Mouse (Mus musculus) CH12.LX (cell line): ENCODE data around the gene Mrpl2. TPM values are rescaled to one million over a fixed set of nuclear protein-coding genes. Genes with fewer than 3 reads are reported as not detected.

Experiments
- DNase-seq: peaks from one replicate; pipeline ENCODE4 v3.0.0-alpha.2; 2013; ENCODE audit errors: extremely low read depth
- H3K27ac ChIP-seq: 2 replicates; pipeline ENCODE4 v1.5.1; 2012; ENCODE audit warnings: low read depth, mild to moderate bottlenecking, control low read depth, moderate library complexity; ENCODE audit not compliant: insufficient read depth
- H3K27me3 ChIP-seq: replicated peaks from 2 replicates; pipeline ENCODE3; 2012; ENCODE audit warnings: inconsistent platforms
- H3K36me3 ChIP-seq, 2 experiments: replicated peaks in 1 of 2; 2 replicates each; pipeline versions ENCODE3 to v1.6.1; 2012; ENCODE audit warnings: inconsistent platforms in 1 of 2, low read length in 1 of 2, mild to moderate bottlenecking in 1 of 2, mixed read lengths in 1 of 2, moderate library complexity in 1 of 2; ENCODE audit not compliant: control insufficient read depth in 1 of 2, insufficient read depth in 1 of 2
- H3K4me1 ChIP-seq, 2 experiments: 2 replicates each; pipeline ENCODE4 v1.6.1; 2012; ENCODE audit warnings: inconsistent platforms in 1 of 2, moderate library complexity in 1 of 2; ENCODE audit not compliant: insufficient read depth in 2 of 2, control insufficient read depth in 1 of 2
- H3K4me2 ChIP-seq: 2 replicates; pipeline ENCODE4 v1.6.1; 2012; ENCODE audit warnings: low read depth, mild to moderate bottlenecking, control low read depth; ENCODE audit not compliant: poor library complexity, insufficient read depth, severe bottlenecking
- H3K4me3 ChIP-seq, 3 experiments: fragments of 150-350 bp in 1 of 3; sonication (generic) in 1 of 3; replicated peaks in 1 of 3; 2 replicates each; pipeline versions ENCODE3 to v1.5.1; 2011 to 2012; ENCODE audit warnings: low read depth in 2 of 3, low read length in 2 of 3, mild to moderate bottlenecking in 2 of 3, moderate library complexity in 2 of 3, control low read depth in 1 of 3, improper control_type of control experiment in 1 of 3, inconsistent platforms in 1 of 3, mixed read lengths in 1 of 3; ENCODE audit not compliant: poor library complexity in 1 of 3
- H3K79me2 ChIP-seq: replicated peaks from 2 replicates; pipeline ENCODE4 v1.6.1; 2012; ENCODE audit warnings: mild to moderate bottlenecking, moderate library complexity; ENCODE audit not compliant: control insufficient read depth, poor library complexity, insufficient read depth, severe bottlenecking; ENCODE audit errors: extremely low read depth
- H3K9ac ChIP-seq: 2 replicates; pipeline ENCODE4 v1.6.1; 2012; ENCODE audit warnings: low read depth, mild to moderate bottlenecking, control low read depth, moderate library complexity; ENCODE audit not compliant: insufficient read depth
- H3K9me3 ChIP-seq: replicated peaks from 2 replicates; pipeline ENCODE3; 2012; ENCODE audit warnings: low read length, inconsistent platforms, mixed read lengths
- CHD1 ChIP-seq: IDR thresholded peaks from 2 replicates; pipeline ENCODE4 v1.6.1; 2012; ENCODE audit warnings: low read depth, low read length, improper control_type of control experiment, inconsistent platforms
- CTCF ChIP-seq, 2 experiments: IDR thresholded peaks in 1 of 2; conservative IDR thresholded peaks in 1 of 2; 2 replicates each; pipeline ENCODE4 v1.5.1; 2011 to 2012; ENCODE audit warnings: low read depth in 2 of 2, low read length in 2 of 2, improper control_type of control experiment in 1 of 2, inconsistent platforms in 1 of 2, mild to moderate bottlenecking in 1 of 2, moderate library complexity in 1 of 2
- E2F4 ChIP-seq: IDR thresholded peaks from 2 replicates; pipeline ENCODE4 v1.6.1; 2011; ENCODE audit warnings: low read depth, low read length, improper control_type of control experiment; ENCODE audit not compliant: insufficient replicate concordance
- ELF1 ChIP-seq: IDR thresholded peaks from 2 replicates; pipeline ENCODE4 v1.6.1; 2014; ENCODE audit warnings: low read depth, mild to moderate bottlenecking, inconsistent platforms, low read length, improper control_type of control experiment
- EP300 ChIP-seq: IDR thresholded peaks from 2 replicates; pipeline ENCODE4 v1.6.1; 2011; ENCODE audit warnings: low read length, improper control_type of control experiment
- ETS1 ChIP-seq: conservative IDR thresholded peaks from 2 replicates; pipeline ENCODE4 v1.6.1; 2012; ENCODE audit warnings: low read depth, mild to moderate bottlenecking, inconsistent platforms, low read length, improper control_type of control experiment, moderate library complexity
- HCFC1 ChIP-seq: IDR thresholded peaks from 2 replicates; pipeline ENCODE4 v1.6.1; 2012; ENCODE audit warnings: low read depth, mild to moderate bottlenecking, inconsistent platforms, low read length, improper control_type of control experiment
- IRF4 ChIP-seq: IDR thresholded peaks from 2 replicates; pipeline ENCODE4 v1.6.1; 2014; ENCODE audit warnings: low read depth, mild to moderate bottlenecking, inconsistent platforms, low read length, improper control_type of control experiment
- JUN ChIP-seq: IDR thresholded peaks from 2 replicates; pipeline ENCODE4 v1.6.1; 2011; ENCODE audit warnings: low read depth, mild to moderate bottlenecking, low read length, improper control_type of control experiment, moderate library complexity; ENCODE audit not compliant: insufficient read depth
- JUND ChIP-seq: conservative IDR thresholded peaks from 2 replicates; pipeline ENCODE4 v1.6.1; 2011; ENCODE audit warnings: low read depth, low read length, improper control_type of control experiment
- MAFK ChIP-seq: IDR thresholded peaks from 2 replicates; pipeline ENCODE4 v1.6.1; 2011; ENCODE audit warnings: low read length, improper control_type of control experiment; ENCODE audit not compliant: insufficient replicate concordance
- NELFE ChIP-seq: IDR thresholded peaks from 2 replicates; pipeline ENCODE4 v1.6.1; 2011; ENCODE audit warnings: low read depth, low read length, improper control_type of control experiment
- PAX5 ChIP-seq: IDR thresholded peaks from 2 replicates; pipeline ENCODE4 v1.6.1; 2012; ENCODE audit warnings: low read length, inconsistent platforms, mixed read lengths
- POLR2A ChIP-seq: IDR thresholded peaks from 2 replicates; pipeline ENCODE4 v1.6.1; 2011; ENCODE audit warnings: low read depth, mild to moderate bottlenecking, improper control_type of control experiment, low read length
- POLR2AphosphoS2 ChIP-seq: IDR thresholded peaks from 2 replicates; pipeline ENCODE4 v1.6.1; 2011; ENCODE audit warnings: low read depth, low read length, improper control_type of control experiment
- RCOR1 ChIP-seq: conservative IDR thresholded peaks from 2 replicates; pipeline ENCODE4 v1.6.1; 2012; ENCODE audit warnings: low read depth, mild to moderate bottlenecking, inconsistent platforms, low read length, improper control_type of control experiment
- SIN3A ChIP-seq: IDR thresholded peaks from 2 replicates; pipeline ENCODE4 v1.6.1; 2012; ENCODE audit warnings: low read length, improper control_type of control experiment, inconsistent platforms
- SMC3 ChIP-seq: IDR thresholded peaks from 2 replicates; pipeline ENCODE4 v1.6.1; 2011; ENCODE audit warnings: low read depth, low read length, improper control_type of control experiment
- TBP ChIP-seq: conservative IDR thresholded peaks from 2 replicates; pipeline ENCODE4 v1.6.1; 2011; ENCODE audit warnings: low read depth, low read length, improper control_type of control experiment
- TCF12 ChIP-seq: IDR thresholded peaks from 2 replicates; pipeline ENCODE4 v1.6.1; 2014; ENCODE audit warnings: low read depth, mild to moderate bottlenecking, inconsistent platforms, low read length, improper control_type of control experiment
- USF1 ChIP-seq: IDR thresholded peaks from 2 replicates; pipeline ENCODE4 v1.6.1; 2014; ENCODE audit warnings: low read depth, mild to moderate bottlenecking, inconsistent platforms, low read length, improper control_type of control experiment
- USF2 ChIP-seq: conservative IDR thresholded peaks from 2 replicates; pipeline ENCODE4 v1.6.1; 2011; ENCODE audit warnings: low read depth, low read length, improper control_type of control experiment
- ZC3H11A ChIP-seq: IDR thresholded peaks from 2 replicates; pipeline ENCODE4 v1.6.1; 2012; ENCODE audit warnings: low read depth, mild to moderate bottlenecking, inconsistent platforms, low read length, improper control_type of control experiment
- ZKSCAN1 ChIP-seq: IDR thresholded peaks from 2 replicates; pipeline ENCODE4 v1.6.1; 2012; ENCODE audit warnings: low read depth, inconsistent platforms, low read length, improper control_type of control experiment, borderline replicate concordance
- ZMIZ1 ChIP-seq: IDR thresholded peaks from 2 replicates; pipeline ENCODE4 v1.6.1; 2012; ENCODE audit warnings: low read depth, mild to moderate bottlenecking, inconsistent platforms, low read length, improper control_type of control experiment
- dilution Hi-C: fragments of 300-500 bp; cut with MboI; formaldehyde crosslinking; loops from 2 replicates; pipeline ENCODE4 v1.14.3; 2020; ENCODE audit warnings: low sequenced_read_pairs; ENCODE audit not compliant: extremely low pct_unique_long_range_greater_than_20kb, extremely low pct_ligation_motif_present
- in situ Hi-C: fragments of 300-500 bp; cut with MboI; formaldehyde crosslinking; loops from 3 replicates; pipeline ENCODE4 v1.14.3; 2019; ENCODE audit warnings: low sequenced_read_pairs, low pct_ligation_motif_present, low pct_unique_long_range_greater_than_20kb, mixed read lengths
- polyA plus RNA-seq: library from polyadenylated mRNA; unstranded; fragments of >175 nt; gene quantifications from 2 replicates; pipeline ENCODE4 v1.2.1, GENCODE M21; 2012; ENCODE audit warnings: low read depth; ENCODE audit not compliant: insufficient read length
- total RNA-seq, 2 experiments: library from RNA; depleted of rRNA; stranded (reverse); fragments of 300-350 nt in 1 of 2; fragments of >200 nt in 1 of 2; gene quantifications; 2 replicates each; pipeline ENCODE4 v1.2.3; 2012 to 2014

The Mrpl2 gene
- total and polyA plus RNA-seq, 3 experiments, result 130 to 238 (median 158) TPM

DNA sequence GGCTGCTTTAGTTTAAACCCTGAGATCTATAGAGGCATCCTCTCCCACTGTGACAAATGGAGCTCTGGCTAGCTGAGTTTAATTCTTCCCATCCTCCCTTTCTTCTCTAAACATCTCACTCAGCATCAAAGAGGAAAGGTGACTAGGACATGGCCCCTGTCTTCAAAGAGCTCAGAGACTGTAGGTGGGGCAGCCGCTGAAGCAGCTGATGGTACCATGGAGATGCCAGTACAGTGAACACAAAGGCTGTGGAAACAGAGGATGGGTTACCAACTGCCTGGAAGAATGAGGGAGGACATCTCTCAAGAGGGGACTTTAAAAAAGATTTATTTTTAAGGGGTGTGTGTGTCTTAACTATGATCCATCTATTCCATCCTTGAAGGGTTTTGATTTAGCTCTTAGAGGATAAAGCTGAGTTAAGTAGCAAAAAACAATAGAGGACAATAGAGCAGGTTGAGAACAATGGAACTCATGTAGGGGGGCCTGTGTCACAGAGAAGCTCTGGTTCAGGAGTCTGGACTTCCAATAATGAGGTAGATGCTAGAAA lies 48.6 kb downstream of the Mrpl2 start:
- dilution Hi-C loops, result no loop called here
- TF ChIP-seq PAX5 (no peak), USF1 (no peak), ELF1 (no peak), JUN (no peak), TCF12 (no peak), TBP (no peak), IRF4 (no peak), JUND (no peak), E2F4 (no peak), ZC3H11A (no peak), ZMIZ1 (no peak), POLR2A (no peak), SIN3A (no peak), CTCF (conservative IDR thresholded peaks at IDR 0.05 in 1 of 2, IDR thresholded peaks at IDR 0.05 in 1 of 2; ENCODE audit: low read depth in 2 of 2, low read length in 2 of 2) (no peak), ETS1 (no peak), HCFC1 (no peak), MAFK (no peak), NELFE (no peak), SMC3 (no peak), CHD1 (no peak)

DNA sequence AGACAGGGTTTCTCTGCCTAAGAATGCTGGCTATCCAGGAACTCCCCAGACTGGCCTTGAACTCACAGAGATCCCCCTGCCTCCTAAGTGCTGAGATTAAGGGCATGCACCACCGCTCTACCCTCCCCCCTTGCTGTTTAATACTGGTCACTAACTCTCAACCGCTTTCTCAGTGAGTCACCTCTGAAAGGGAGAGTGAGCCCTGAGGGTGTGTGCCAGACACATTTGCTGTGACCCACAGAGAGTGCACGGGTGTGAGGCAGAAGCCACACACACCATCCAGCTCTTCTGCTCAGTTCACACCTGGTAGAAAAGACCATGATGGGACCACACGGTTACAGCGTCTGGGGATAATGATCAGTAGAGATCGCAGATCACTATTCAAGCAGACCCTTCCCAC lies 52.5 kb downstream of the Mrpl2 start:
- DNase-seq, result no peak
- Histone ChIP-seq H3K36me3 (peaks cover 8 to 70% of the 10 kb centered on the region in 2 experiments), H3K79me2 (peaks cover 3% of the 10 kb centered on the region; the same call in 1 of the 2 replicates), H3K9ac (no peak overlapping the region), H3K4me1 (peaks cover 8 to 19% of the 10 kb centered on the region in 2 experiments), H3K4me2 (no peak overlapping the region), H3K27ac (no peak overlapping the region), H3K9me3 (no peaks in the 10 kb centered on the region), H3K27me3 (no peaks in the 10 kb centered on the region), H3K4me3 (no peak overlapping the region)
- in situ Hi-C loops (no loop called here), dilution Hi-C loops (no loop called here)
- TF ChIP-seq HCFC1, result no peak
- no peak for TF ChIP-seq USF2
- TF ChIP-seq ETS1, result no peak
- no peak for TF ChIP-seq ZKSCAN1
- TF ChIP-seq JUND, result no peak
- TF ChIP-seq JUN, result no peak
- TF ChIP-seq POLR2AphosphoS2, result no peak
- TF ChIP-seq RCOR1, result no peak
- TF ChIP-seq EP300, result no peak
- no peak for TF ChIP-seq E2F4

More for the DNA sequence above, 48.6 kb downstream of the Mrpl2 start:
- no peak for DNase-seq
- H3K4me3 ChIP-seq, result no peak overlapping the region
- no peaks in the 10 kb centered on the region for H3K9me3 ChIP-seq
- in situ Hi-C loops, result no loop called here
- no peak overlapping the region for H3K27ac ChIP-seq
- H3K27me3 ChIP-seq, result no peaks in the 10 kb centered on the region
- peaks cover 9 to 72% of the 10 kb centered on the region in 2 experiments for H3K36me3 ChIP-seq
- H3K4me2 ChIP-seq, result no peak overlapping the region
- no peaks in the 10 kb centered on the region for H3K4me1 ChIP-seq
- no peaks in the 10 kb centered on the region; the same call in 1 of the 2 replicates for H3K79me2 ChIP-seq
- H3K9ac ChIP-seq, result no peak overlapping the region
